Mouse (Mus musculus) naive thymus-derived CD4-positive, alpha-beta T cell, adult 2 months (primary cell): ENCODE data around the gene Lcp2.
A peak's percentile ranks its signal among the peaks of the same experiment; 100 is the strongest.
"Not testable (repeated sequence)": the region's sequence is repeated elsewhere in the genome, so short reads cannot be mapped to it uniquely, and the experiment has no call there.

Source experiments
- DNase-seq: peaks from one replicate; pipeline ENCODE4 v3.0.0-alpha.2; 2011; ENCODE audit warnings: low read depth

Lcp2 gene

DNA sequence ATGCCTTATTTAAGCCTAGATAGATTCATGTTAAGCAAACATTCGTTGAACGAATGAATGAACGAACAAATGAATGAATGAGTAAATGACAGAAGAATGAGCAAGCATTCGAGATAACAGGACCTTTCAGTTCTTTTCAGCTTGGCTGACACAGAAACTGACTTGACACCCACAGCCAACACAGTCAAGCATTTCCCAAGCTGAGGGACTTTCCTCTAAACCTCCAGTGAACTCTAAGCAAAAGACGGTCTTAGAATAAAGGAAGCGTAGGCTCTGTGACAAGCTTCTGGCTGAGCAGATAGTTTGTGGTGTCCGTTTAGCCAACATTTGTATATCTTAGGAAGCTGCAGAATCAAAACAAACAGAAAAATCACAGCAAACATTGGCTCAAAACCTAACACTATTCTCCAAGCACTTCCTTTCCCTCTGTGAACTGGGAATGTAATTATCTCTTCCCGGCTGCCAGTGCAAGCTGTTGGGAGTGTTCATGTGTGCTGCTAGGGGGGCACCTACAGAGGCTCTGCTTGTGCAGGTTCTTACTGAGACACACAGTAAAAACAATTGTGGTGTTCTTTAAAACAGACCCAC, 39.5 kb downstream of the Lcp2 start:
- DNase-seq = no peak

DNA sequence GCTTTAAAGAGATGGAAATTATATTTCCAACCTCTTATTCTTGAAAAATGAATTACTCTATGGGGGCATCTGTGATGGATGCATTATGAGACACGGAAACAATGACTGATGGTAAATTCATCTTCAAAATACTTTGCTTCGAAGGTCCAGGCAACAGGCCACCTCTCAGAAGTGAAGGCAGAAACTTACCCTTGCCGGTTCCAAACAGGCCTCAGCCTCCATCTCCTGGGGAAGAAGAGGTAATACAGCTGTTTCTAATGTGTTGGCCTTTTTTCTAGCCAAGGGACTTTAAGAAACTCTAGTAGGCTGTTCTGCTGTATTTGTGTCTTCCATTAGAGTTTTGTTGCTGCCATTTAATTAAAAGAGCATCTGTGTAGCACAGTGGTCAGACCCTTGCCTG, 40.3 kb downstream of the Lcp2 start:
- DNase-seq = no peak

DNA sequence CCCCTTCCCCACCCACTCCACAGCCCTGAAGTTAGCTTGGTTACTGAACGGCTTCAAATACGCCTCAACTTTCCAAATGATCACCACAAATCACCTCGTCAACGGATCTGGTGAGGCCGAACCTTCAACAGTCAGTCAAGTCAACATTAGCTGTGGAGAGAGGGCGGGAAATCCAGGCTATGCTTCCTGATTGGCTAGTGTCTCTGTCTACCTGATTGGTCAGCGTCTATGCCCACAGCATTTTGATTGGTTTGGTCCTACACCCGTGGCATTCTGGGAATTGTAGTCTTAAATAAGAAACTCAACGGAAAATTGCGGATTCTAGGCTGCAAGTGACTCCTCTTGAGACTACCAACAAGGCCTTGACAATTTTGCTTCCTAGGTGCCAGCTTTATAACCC, 51.7 kb downstream of the Lcp2 start, which contains the start of gene 4930469K13Rik:
TSS of gene 4930469K13Rik (minus strand) at position 133 of the 400 bp plus-strand sequence.
- peak; percentile 52 for DNase-seq

DNA sequence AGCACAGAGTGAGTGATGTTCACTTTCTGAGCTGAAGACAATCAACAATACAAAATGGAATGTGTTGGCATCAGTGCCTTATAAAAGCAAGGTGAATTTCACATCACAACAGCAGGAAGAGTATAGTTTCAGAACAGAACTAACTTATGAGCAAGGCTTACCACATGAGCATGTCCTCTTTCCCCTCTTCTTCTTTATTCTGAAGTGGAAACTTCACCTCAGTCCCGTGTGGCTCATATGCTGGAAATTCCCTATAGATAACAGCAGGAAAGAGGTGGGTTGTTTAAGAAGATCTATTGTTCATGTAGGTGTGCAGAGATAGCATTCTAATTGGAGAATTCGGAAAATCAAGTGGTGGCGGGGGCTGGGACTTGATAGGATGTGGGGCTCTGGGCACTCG, 55.1 kb downstream of the Lcp2 start:
- DNase-seq = peak; percentile 10

DNA sequence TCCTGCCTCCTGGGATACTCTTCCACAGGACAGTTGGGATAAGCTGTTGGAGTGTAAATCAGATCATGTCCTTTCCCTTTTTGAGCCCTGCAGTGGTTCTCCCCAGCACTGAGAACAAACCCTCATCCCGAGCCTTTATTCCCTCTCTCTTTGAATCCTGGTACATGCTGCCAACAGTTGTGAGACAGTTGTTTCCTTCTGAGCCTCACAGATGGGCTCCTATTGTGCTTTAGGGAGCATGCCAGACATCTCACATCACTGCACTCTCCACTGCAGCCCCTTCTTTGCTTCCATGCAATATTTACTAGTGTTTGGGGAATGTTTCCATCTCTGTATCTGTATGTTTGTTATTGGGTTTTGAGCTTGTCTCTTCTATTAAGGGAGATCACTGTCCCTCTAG, 58.2 kb downstream of the Lcp2 start:
- DNase-seq = no peak

DNA sequence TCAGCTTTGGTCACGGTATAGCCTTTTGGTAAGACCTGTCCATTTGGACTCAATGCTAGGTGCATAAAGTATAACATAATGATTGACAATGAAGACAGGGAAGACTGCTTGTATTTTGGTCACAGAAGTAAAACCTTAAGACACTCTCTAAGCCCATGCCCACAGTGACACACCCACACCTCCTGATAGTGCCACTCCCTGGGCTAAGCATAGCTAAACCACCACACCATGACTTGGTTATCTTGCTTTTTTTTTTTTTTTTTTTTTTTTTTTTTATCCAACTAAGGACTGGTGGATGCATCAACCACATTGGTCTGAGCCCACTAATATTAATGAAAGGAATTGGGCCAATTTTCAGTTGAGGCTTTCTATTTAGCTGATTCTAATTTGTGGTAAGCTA, 62.5 kb downstream of the Lcp2 start:
- DNase-seq = no peak

DNA sequence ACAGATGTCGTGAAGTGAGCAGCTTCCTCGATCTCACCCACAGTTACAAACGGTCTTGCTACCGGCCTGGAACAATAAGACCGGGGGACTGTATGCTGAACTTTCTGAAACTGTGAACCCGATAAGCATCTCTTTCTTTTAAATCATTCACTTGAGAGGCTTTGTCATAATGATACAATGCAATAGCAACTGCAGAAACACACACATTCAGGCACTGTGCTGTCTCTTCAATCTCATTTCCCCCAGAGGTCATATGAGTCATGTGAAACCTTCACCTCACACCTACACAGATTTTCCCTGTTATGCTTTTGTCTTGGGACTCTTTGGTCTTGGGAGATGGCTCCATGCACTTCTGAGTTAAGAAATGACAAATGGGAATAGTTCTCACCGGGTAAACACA, 65.2 kb downstream of the Lcp2 start:
- DNase-seq = no peak

DNA sequence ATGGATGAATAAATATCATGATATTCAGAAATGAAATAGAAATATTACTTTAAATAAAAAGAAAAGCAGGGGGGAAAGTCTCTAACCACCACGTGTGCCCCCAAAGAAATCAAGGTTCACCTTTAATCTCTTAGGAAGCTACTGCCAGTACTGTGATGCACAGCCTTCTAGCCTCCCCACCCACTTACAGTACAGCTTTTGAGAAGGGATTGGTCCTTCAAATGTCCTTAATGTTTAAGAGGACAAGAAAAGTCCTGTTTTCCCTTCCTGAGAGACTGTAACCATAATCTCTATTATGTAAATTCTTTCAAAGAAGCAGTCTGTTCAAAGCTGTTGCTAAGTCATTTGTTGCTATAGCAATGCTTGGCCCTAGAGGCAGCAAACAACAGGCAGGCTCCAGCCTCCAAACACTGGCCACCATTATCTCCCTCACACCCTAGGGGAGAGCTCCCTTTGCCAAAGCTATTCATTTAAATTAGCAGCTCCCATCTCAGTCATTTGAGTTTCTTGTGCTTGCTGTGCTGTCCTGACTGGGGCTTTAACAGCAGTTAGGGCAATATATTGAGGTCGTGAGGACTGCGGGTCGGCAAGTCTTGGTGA, 66.2 kb downstream of the Lcp2 start:
- no peak for DNase-seq

DNA sequence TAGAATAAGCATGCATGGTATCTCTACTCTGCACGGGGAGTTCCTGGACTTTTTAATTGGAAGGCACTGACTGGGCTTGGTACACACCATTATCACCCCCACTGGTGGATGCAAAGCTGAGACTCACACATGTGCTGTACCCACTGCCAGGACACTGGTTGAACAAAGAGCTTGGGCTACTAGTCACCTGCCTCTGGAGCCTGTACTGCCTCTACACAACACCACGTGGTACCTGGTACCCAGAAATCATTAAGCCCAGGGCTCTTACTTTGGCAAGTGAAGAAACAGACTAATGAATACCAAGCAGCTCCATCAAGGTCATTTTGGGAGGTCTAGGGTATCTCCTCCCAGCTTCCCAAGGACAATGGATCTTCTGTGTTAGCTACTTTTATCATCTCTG, 67.0 kb downstream of the Lcp2 start:
- no peak for DNase-seq

DNA sequence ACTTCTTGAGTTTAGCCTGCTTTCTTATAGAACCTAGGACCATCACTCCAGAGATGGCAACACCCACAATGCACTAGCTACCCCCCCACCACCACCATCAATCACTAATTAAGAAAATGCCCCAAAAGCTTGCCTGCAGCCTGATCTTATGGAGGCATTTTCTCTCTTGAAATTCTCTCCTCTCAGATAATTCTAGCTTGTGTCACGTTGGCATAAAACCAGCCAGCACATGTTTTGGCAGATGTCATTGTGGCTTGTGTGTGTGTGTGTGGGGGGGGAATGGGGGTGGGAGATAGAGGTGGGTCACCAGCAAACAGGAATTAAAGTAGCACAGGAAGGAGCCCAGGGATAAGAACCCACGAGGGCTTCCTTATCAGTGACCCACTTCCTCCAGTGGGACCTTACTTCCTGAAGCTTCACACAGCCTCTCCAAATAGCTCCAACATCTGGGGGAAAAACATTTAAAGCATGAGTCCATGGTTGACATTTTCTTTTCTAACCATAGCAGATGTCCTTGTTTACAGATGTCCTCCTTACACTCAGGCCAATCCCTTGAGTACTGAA, 69.9 kb downstream of the Lcp2 start:
- no peak for DNase-seq

DNA sequence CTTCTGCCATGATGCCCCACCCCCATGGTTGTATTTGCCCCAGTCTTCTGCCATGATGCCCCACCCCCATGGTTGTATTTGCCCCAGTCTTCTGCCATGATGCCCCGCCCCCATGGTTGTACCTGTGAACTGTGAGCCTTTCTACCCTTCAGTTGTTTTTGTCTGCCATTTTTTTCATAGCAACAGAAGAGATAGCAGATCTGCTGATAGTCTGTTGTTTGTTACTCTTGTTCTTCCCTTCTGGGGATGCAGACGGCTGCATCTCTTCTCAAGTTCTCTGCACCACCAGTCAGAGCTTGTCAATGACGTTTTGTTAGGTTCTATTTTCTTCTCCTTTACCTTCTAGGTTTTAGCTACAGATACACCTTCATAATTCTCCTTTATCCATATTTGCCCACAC, 70.9 kb downstream of the Lcp2 start:
- DNase-seq = no peak

DNA sequence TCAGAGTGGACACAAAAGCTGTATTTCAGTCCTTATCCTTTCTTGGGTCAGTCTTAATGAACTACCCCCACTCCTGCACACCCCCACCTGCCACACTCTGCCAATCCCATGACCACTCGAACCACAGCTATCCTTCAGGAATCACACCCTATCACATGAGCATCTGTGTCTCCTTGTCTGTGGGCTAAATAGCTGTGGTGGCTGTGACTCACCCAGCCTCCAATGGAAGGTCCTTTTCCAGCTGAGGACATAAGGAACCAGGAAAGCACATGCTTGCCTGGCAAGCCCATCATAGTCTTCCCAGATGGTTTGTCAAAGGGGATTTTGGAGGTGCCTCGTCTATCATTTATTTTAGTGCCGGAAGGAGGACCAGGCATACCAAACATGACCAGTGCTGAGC, 71.6 kb downstream of the Lcp2 start:
- DNase-seq = no peak

DNA sequence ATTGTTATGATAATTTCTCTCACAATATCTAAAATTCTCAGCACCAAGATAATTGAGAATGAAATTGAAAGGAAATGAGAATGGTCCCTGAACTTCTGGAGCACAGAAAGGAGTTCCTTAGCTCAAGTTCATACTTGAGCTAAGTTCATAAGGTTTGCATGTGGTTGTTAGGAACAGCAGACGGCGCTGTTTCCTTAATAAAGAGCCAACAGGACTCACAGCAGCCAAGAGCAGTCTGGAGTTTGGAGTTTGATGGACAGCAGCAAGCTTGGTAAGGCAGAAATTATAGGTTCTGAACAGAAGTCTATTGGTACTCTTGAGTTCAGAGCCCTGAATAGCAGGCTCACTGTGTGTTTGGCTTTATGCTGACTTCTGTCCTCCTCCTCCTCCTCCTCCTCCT, 76.4 kb downstream of the Lcp2 start:
- DNase-seq = peak; percentile 30

DNA sequence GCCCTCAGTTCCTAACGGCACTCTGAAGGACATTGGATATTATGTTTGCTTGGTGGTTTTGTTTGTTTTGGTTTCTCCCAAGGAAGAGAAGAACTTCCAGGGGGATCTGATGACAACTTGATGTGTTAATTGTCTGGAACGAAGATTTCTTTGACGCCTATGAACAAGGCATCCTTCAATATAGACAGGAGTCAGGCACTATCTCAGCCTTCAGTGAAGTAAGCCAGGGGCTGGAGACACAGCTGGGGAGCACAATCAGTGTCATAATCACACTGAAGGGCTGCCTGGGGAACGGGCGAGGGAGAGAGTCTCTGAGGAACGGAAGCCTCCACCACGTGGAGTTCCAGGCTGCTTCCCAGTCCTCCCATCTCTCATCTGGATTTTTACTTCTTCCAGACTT, 78.1 kb downstream of the Lcp2 start:
- no peak for DNase-seq

DNA sequence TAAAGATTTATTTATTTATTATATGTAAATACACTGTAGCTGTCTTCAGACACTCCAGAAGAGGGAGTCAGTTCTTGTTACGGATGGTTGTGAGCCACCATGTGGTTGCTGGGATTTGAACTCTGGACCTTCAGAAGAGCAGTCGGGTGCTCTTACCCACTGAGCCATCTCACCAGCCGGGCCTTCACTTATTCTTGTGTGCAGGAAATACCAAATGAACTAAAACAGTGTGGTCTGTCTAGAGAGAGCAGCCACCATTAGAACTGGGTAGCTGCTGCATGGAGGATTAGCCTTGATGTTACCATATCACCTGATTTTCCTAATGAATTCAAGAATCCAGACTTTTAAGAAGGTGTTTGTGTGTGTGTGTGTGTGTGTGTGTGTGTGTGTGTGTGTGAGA, 79.0 kb downstream of the Lcp2 start:
- DNase-seq = not testable (repeated sequence)

DNA sequence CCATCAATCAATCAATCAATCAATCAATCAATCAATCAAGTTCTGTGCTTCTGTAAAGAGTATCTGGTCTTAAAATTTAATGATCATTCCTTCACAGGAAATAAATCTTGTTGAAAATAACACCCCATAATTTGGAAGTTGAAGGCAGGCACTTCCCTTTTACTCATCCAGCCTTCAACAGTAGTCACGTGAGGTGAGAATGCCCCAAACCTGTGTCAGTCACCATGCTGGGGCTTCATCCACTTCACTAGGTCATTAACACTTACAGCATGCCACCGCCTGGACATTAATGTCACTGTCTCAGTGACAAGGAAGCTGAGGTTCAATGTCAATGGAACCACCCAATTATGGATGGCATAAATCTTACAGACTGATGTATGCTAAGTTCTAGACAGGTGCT, 81.7 kb downstream of the Lcp2 start:
- no peak for DNase-seq

DNA sequence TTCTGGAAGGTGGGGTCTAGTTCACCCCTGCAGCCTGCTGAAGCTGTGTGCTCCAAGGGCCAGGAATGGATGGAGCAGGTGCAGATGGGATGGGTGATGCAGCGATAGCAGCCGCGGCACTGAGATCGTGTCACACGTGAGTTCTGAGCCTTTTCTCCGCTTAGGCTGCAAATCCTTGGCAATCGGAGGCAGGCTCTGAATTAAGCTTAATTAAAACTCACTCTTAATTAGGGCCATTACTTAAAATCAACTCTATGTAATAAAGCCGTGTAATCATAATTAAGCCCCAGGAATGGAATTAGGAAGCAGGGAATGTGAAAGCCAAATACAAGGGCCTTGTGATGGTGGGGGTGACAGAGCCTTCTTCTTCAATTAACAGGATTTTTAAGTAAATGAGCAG, 92.6 kb downstream of the Lcp2 start:
- DNase-seq = no peak
